Mouse (Mus musculus) macrophage (primary cell): ENCODE data around the gene Pitpnm3. TPM values are rescaled to one million over a fixed set of nuclear protein-coding genes. Genes with fewer than 3 reads are reported as not detected.
"Not testable (repeated sequence)": the region's sequence is repeated elsewhere in the genome, so short reads cannot be mapped to it uniquely, and the experiment has no call there.

ENCODE experiments used
- H3K27ac ChIP-seq: fragments of 350-480 bp; formaldehyde crosslinking; 2 replicates; pipeline ENCODE4 v1.9.0; 2021
- H3K36me3 ChIP-seq: fragments of 350-480 bp; formaldehyde crosslinking; 2 replicates; pipeline ENCODE4 v1.9.0; 2021; ENCODE audit errors: inconsistent target
- H3K4me3 ChIP-seq: fragments of 350-480 bp; formaldehyde crosslinking; 2 replicates; pipeline ENCODE4 v1.9.0; 2021; ENCODE audit errors: inconsistent target
- H3K79me2 ChIP-seq: fragments of 350-480 bp; formaldehyde crosslinking; 2 replicates; pipeline ENCODE4 v1.9.0; 2021; ENCODE audit errors: inconsistent target
- WGBS: methylation state at CpG from one replicate; pipeline ENCODE4 v1.1.7; 2026; ENCODE audit warnings: inconsistent platforms; ENCODE audit not compliant: missing documents; 5-methylcytosine and 5-hydroxymethylcytosine counted together
- polyA plus RNA-seq: library from polyadenylated mRNA; stranded (reverse); fragments of 250-400 nt; gene quantifications from 3 replicates; pipeline ENCODE4 v1.2.4, GENCODE M21; 2018; ENCODE audit warnings: inconsistent platforms
- total RNA-seq, 78 experiments: library from RNA; depleted of rRNA; stranded (reverse); fragments of 250-400 nt; gene quantifications; 1 replicate in 9 of 78; 2 replicates in 24 of 78; 3 replicates in 43 of 78; 4 replicates in 2 of 78; pipeline ENCODE4 v1.2.4; 2018; ENCODE audit warnings: inconsistent platforms in 56 of 78

The Pitpnm3 gene
- total RNA-seq (2018; cell fraction: chromatin; rRNA removed) = not detected
- not detected for total RNA-seq (2018; cell fraction: cytosol; rRNA removed)
- total RNA-seq (2018; cell fraction: nucleus; rRNA removed) = not detected
- not detected in 3 replicates for polyA plus RNA-seq

DNA sequence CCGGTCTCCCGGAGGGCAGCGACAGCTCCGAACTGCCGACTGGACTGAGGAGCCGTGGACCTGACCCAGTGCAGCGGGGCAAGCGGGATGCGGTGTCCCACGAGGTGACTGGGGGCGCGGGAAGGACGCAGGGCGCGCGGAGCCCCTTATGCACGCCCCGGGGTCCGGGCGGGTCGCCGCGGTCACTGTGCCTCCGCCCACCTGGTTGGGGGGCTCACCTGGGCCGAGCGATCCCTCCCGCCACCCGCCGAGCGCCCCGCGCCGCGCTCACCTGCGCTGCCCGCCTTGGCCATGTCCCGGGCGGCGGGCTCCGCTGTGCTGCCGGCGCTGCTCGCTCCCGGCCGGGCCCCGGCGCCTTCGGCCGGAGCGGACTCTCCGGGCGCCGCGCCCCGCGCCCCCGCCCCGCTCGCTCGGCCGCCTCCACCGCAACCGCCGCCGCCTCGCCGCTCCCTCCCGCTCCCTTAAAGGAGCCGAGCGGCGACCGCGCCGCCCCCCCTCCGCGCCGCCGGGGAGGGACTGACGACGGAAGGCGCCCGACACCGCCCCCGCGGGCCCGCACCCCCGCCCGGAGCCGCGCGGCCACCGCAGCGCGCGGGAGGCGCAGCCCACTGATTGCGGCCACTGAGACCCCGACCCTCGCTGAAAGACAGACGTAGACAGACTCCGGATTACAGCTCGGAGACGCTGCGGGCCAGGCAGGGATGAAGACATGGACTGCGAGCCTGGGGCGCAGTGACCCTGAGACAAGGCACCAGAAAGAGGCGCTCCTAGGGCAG is at the start of gene Pitpnm3:
Gene Pitpnm3, minus strand, starts transcription at position 396 of the 776 bp plus-strand sequence.
- Histone ChIP-seq H3K79me2 (no peaks in the 10 kb centered on the region), H3K4me3 (no peak within 1 kb of the TSS), H3K27ac (no peak within 1 kb of the TSS), H3K36me3 (no peaks in the 10 kb centered on the region)
- WGBS = 3% methylated on average over 96 of the region's 107 CpGs

DNA sequence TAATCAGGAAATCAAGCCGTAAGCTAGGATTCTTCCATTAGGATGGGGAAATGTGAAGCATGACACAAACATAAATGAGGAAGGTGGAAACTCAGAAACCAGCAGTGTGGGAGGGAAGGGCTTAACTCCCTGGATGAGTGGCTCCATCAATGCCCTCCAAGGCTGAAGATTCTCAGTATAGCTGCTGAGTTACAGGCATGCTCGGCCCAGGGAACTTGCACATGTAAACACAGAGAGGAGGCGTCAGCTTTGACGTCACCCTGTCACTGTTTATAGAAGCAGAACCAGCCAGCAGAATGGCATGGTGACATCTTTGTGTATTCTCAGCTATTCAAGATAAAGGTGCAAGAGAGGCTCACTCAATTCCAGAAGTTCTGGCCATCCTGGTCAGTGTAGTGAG is 48.7 kb upstream of the Pitpnm3 start:
- H3K27ac ChIP-seq = no peak overlapping the region
- H3K4me3 ChIP-seq = no peak overlapping the region
- peaks cover 12% of the 10 kb centered on the region; the same call in 1 of the 2 replicates for H3K36me3 ChIP-seq
- no peaks in the 10 kb centered on the region for H3K79me2 ChIP-seq
- 86% methylated on average over 4 of the region's 4 CpGs for WGBS

DNA sequence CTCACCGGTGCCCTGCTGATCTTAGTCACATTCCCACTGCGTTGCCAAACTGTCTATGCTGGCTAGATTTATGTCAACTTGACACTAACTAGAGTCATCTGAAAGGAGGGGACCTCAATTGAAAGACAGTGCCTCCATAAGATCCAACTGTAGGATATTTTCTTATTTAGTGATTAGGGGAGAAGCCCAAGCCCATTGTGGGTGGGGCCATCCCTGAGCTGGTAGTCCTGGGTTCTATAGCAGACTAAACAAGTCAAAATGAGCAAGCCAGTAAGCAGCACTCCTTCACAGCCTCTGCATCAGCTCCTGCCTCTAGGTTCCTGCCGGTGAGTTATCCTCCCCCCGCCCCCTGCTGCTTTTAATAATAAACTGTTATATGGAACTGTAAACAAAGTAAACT is 45.6 kb upstream of the Pitpnm3 start:
- Histone ChIP-seq H3K79me2 (no peaks in the 10 kb centered on the region), H3K27ac (no peak overlapping the region), H3K36me3 (peaks cover 16% of the 10 kb centered on the region), H3K4me3 (no peak overlapping the region)
- 94% methylated on average over 4 of the region's 4 CpGs for WGBS

DNA sequence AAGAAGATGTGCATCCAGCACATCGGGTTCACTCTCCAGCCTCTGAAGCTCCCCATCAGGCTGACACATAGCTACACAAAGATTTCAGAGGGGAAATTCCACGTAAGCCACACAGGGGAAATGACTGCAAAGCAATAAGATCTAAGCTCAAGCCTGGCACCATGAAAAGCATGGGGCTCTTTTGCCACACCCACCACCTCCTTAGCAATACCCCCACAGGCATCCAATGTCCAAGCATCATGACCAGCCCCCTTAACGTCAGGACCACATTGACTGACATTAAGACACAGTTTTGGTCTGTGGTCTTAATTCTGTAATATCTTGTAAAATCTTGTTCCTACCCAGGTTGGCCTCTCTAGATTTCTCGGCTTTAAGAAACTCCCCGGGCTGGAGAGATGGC is 45.0 kb upstream of the Pitpnm3 start:
- 96% methylated on average over 3 of the region's 5 CpGs for WGBS

DNA sequence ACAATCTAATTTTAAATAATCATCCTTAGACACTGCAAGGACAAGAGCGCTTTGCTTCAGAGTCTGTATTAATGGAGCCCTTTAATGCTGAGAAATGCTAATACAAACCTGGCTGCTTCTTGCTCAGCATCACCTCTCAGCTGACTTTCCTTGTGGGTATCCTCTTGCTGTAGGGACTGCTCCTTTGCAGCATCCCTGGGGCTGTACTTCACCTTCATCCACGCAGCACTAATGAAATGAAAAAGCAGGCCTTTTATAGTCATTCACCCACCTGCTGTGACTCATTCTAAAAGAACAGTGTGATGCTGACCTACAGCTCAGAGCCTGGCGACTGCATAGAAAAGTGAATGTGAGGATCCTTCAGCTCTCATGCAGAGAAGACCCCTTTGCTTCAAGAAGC is 41.0 kb upstream of the Pitpnm3 start:
- peaks cover 33% of the 10 kb centered on the region for H3K36me3 ChIP-seq
- 95% methylated on average over 3 of the region's 3 CpGs for WGBS
- no peak overlapping the region for H3K4me3 ChIP-seq
- no peaks in the 10 kb centered on the region for H3K79me2 ChIP-seq
- H3K27ac ChIP-seq = no peak overlapping the region

More for the DNA sequence above, 45.0 kb upstream of the Pitpnm3 start:
- Histone ChIP-seq H3K79me2 (no peaks in the 10 kb centered on the region), H3K36me3 (peaks cover 20% of the 10 kb centered on the region), H3K27ac (no peak overlapping the region), H3K4me3 (no peak overlapping the region)

DNA sequence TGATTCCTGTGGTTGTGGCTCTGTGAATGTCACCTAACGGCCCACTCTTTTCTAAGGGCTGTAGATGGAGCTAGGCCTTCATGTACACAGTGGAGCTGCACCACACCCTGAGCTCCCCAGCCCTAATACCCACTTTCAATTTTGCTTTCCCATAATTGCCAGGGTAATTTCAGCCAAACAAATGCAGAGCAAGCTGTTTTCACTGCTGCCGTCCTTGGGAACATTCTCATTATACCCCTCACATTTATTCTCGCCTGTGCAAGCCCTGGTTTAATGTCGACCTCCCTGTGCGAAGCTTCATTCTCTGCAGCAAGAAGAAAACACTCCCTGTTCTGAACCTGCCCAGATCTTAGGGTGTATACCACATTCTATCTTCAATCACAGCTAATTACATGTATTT is 40.4 kb upstream of the Pitpnm3 start:
- 97% methylated on average over 5 of the region's 5 CpGs for WGBS
- H3K4me3 ChIP-seq = no peak overlapping the region
- no peaks in the 10 kb centered on the region for H3K79me2 ChIP-seq
- no peak overlapping the region for H3K27ac ChIP-seq
- peaks cover 33% of the 10 kb centered on the region for H3K36me3 ChIP-seq

DNA sequence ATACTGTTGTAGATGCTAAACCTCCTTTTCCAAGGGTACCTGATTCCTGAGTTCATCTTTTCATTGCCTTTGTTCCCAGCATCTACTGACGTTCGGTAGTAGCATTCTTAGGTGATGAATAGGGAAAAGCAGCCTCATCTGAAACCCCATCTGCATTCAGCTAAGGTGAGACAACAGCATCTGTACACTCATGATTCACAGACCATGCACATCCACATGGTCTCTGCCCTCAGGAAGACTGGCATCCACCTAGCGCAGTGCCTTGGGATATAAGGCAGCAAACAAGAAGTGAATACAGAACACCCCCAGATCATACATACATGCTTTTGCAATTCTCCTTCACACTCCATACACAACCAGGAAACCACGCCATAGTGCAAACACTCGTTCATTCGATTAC is 39.1 kb upstream of the Pitpnm3 start:
- 94% methylated on average over 6 of the region's 6 CpGs for WGBS
- Histone ChIP-seq H3K4me3 (no peak overlapping the region), H3K27ac (no peak overlapping the region), H3K36me3 (peaks cover 33% of the 10 kb centered on the region), H3K79me2 (no peaks in the 10 kb centered on the region)

DNA sequence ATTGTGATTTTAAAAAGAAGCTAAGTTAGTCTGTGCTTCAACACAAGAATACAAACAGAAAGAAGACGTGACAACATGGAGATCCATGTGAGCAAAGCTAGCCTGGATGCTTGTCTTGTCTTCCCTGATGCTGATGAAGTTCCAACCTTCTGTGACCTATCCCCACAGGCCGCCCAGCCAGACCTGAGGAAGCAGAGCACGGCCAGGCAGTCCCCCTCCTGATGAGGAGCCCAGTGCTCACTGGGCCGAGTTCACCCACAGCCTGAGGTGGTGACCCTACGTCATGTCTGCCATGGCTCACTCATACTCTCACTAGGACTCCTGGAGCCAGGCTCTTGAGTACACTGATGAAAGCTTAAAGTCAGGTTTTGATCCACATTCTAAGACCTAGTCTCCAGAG is 37.9 kb upstream of the Pitpnm3 start:
- 96% methylated on average over 5 of the region's 5 CpGs for WGBS
- Histone ChIP-seq H3K4me3 (no peak overlapping the region), H3K27ac (no peak overlapping the region), H3K79me2 (no peaks in the 10 kb centered on the region), H3K36me3 (peaks cover 33% of the 10 kb centered on the region)

DNA sequence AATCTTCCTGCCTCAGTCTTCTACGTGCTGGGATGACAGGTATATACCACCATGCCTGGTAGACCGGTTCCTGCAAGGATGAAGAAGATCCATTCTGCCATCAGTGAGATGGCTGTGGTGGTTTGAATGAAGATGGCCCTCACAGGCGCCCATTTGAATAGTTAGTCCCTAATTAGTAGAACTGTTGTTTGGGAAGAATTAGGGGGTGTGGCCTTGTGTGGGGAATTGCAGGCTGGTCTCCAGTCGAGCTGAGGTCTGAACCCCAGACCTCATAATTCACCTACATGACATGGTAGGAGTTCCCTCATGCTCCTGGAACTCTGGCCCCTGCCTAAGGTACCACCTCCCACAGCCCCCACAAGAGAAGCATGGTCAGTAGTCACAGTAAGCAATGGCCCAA is 36.3 kb upstream of the Pitpnm3 start:
- WGBS = 94% methylated on average over 3 of the region's 4 CpGs
- H3K36me3 ChIP-seq = peaks cover 24% of the 10 kb centered on the region; the same call in 1 of the 2 replicates
- H3K27ac ChIP-seq, H3K79me2 ChIP-seq, H3K4me3 ChIP-seq: not testable (repeated sequence)

DNA sequence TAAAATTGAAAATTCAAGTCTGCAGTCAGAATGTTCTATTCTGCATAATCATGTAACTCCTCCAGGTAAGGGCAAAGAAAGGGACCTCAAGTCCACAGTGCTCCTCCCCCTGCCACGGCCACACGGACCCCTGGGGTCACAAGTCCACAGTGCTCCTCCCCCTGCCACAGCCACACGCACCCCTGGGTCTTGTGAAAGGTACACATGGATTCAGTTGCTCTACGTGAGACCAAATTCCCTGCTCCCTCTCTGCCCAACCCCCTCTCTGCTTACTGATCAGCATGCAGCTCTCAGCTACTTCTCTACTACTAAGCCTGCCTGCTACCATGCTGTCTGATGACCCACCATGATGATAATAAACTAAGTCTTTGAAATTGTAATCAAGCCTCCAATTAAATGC is 34.3 kb upstream of the Pitpnm3 start:
- H3K36me3 ChIP-seq = peaks cover 16% of the 10 kb centered on the region; the same call in 1 of the 2 replicates
- no peak overlapping the region for H3K27ac ChIP-seq
- no peak overlapping the region for H3K4me3 ChIP-seq
- no peaks in the 10 kb centered on the region for H3K79me2 ChIP-seq
- 97% methylated on average over 4 of the region's 4 CpGs for WGBS

DNA sequence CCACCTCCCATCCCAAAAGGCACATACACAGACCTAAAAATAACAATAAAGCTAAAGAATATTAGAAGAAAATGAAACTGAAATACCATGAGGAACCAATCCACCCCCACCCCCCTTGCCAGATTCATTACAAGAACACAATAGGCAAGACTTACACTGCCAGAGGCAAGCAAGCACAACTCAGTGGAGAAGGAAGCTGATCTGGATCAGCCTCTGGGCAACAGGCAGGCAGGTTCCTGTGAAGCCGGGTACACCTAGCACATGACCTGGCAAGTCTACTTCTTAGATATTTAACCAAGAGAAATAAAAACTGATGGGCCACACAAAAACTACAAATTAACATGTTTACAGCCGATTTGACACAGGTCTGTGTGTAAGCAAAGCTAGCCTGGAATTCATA is 27.6 kb upstream of the Pitpnm3 start:
- 100% methylated on average over 2 of the region's 2 CpGs for WGBS
- Histone ChIP-seq H3K79me2 (no peaks in the 10 kb centered on the region), H3K4me3 (no peak overlapping the region), H3K36me3 (peaks cover 19% of the 10 kb centered on the region; the same call in 1 of the 2 replicates), H3K27ac (no peak overlapping the region)

DNA sequence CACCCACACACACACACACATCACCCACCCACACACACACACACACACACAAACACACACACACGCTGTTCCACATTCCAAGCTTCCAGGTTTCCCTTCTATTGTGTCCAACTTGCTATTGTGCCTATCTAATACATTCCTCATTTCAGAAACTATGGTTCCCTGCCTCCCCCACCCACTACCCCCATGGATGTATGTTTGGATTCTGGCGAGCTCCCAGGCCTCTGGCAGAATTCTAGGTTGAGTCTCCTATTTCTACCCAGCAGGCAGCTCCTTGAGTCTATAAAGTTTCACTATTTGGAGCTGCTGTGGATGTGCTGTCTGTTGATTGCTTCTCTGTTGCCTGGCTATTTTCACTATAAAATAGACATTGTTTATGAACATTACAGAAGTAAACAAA is 21.0 kb upstream of the Pitpnm3 start:
- peaks cover 36% of the 10 kb centered on the region for H3K36me3 ChIP-seq
- no peak overlapping the region for H3K4me3 ChIP-seq
- WGBS = 95% methylated on average over 2 of the region's 2 CpGs
- H3K79me2 ChIP-seq = no peaks in the 10 kb centered on the region
- H3K27ac ChIP-seq = no peak overlapping the region

DNA sequence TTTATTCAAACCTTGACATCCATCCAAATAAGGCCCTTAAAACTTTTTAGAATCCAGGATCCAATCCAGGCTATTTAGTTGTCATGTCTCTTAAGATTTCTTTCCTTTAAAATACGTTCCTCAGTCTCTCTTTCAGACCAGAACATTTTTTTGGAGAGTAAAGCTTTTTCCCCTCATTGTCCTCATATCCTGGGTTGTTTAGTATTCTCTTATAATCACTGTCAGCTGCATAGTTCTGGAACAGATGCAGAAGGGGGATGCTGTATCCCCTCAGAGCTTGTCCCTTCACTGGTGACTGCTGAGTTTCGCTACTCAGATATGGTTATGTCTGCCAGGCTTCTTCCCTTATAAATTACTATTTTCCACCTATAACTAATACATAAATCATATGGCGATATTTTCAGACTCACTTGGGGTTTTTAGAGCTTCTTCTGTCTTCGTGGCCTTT is 20.4 kb upstream of the Pitpnm3 start:
- Histone ChIP-seq H3K36me3 (peaks cover 36% of the 10 kb centered on the region), H3K79me2 (no peaks in the 10 kb centered on the region), H3K27ac (no peak overlapping the region), H3K4me3 (no peak overlapping the region)
- WGBS = 98% methylated on average over 4 of the region's 4 CpGs

DNA sequence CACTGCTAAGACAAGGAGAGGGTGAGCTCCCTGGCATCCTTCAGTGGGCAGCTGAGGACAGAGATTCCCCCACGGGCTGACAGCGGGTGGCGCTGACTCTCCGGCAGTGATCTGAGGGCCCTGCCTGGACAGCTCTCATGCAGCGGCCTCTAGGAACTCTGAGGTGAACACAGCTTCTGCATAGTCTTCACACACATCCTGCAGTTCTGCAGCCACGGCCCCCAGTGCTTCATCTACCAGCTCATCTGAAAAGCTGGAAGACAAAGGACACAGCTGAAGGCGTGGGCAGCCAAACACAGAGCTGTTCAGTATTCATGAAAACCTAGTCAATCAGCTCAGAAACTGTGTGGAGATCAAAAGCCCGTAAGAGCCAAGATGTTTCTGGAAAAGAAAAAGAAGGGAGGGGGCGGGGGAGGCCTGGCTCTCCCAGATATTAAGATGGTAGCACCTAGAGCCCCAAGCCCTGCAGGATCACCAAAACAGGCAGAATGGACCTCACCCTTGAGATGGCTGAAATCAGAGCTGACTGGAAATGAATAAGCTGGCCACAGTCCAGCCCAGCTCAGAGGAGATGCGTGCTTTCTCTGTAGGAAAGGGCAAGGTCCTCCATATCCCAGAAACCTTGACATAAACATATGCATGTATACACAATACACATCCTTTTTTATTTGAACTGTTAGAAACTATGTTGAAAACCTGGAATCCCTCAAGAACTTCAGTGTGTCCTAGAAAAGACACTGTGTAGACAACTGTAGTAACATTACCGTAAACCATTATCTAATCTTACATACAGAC is 19.8 kb upstream of the Pitpnm3 start:
- Histone ChIP-seq H3K4me3 (no peak overlapping the region), H3K79me2 (no peaks in the 10 kb centered on the region), H3K36me3 (peaks cover 36% of the 10 kb centered on the region), H3K27ac (no peak overlapping the region)
- 94% methylated on average over 11 of the region's 11 CpGs for WGBS
